Mouse (Mus musculus) ES-E14 (cell line): Measurements from ENCODE around the gene Ggt1. TPM values are rescaled to one million over a fixed set of nuclear protein-coding genes. Genes with fewer than 3 reads are reported as not detected.

ENCODE experiments used
- DNase-seq: peaks from one replicate; pipeline ENCODE4 v3.0.0-alpha.2; 2013; ENCODE audit warnings: low read depth, low spot score
- H3K27ac ChIP-seq: 2 replicates; pipeline ENCODE4 v1.5.1; 2012; ENCODE audit warnings: low read depth, mild to moderate bottlenecking, low read length, moderate library complexity, mixed read lengths; ENCODE audit not compliant: poor library complexity, insufficient read depth, severe bottlenecking
- H3K36me3 ChIP-seq: 2 replicates; pipeline ENCODE4 v1.6.1; 2012; ENCODE audit warnings: mild to moderate bottlenecking, low read length, moderate library complexity, mixed read lengths; ENCODE audit not compliant: control insufficient read depth, poor library complexity, insufficient read depth, severe bottlenecking
- H3K4me1 ChIP-seq, 2 experiments: fragments of 150-350 bp in 1 of 2; sonication (generic) in 1 of 2; 2 replicates each; pipeline ENCODE4 v1.6.1; 2012; ENCODE audit warnings: low read length in 2 of 2, mild to moderate bottlenecking in 1 of 2, mixed read lengths in 1 of 2; ENCODE audit not compliant: control insufficient read depth in 2 of 2, insufficient read depth in 2 of 2, poor library complexity in 1 of 2
- H3K4me3 ChIP-seq, 2 experiments: fragments of 150-350 bp in 1 of 2; sonication (generic) in 1 of 2; 2 replicates each; pipeline ENCODE4 v1.5.1; 2012; ENCODE audit warnings: low read length in 2 of 2, low read depth in 1 of 2, mild to moderate bottlenecking in 1 of 2, mixed read lengths in 1 of 2; ENCODE audit not compliant: insufficient read depth in 1 of 2, poor library complexity in 1 of 2, severe bottlenecking in 1 of 2
- H3K9ac ChIP-seq: 2 replicates; pipeline ENCODE4 v1.6.1; 2012; ENCODE audit warnings: low read depth, mild to moderate bottlenecking, low read length, mixed read lengths; ENCODE audit not compliant: poor library complexity, insufficient read depth, severe bottlenecking
- H3K9me3 ChIP-seq: fragments of 150-350 bp; sonication (generic); 2 replicates; pipeline ENCODE4 v1.6.1; 2012; ENCODE audit warnings: low read depth, mild to moderate bottlenecking, low read length; ENCODE audit not compliant: control insufficient read depth, insufficient read depth
- CHD2 ChIP-seq: IDR thresholded peaks from 2 replicates; pipeline ENCODE4 v1.6.1; 2014; ENCODE audit warnings: mild to moderate bottlenecking, low read depth, low read length, inconsistent platforms
- HCFC1 ChIP-seq: IDR thresholded peaks from 2 replicates; pipeline ENCODE4 v1.6.1; 2012; ENCODE audit warnings: low read length, inconsistent platforms, borderline replicate concordance; ENCODE audit not compliant: insufficient read depth
- MAFK ChIP-seq: IDR thresholded peaks from 2 replicates; pipeline ENCODE4 v1.6.1; 2014; ENCODE audit warnings: mild to moderate bottlenecking, low read depth, low read length, inconsistent platforms; ENCODE audit not compliant: insufficient read depth
- ZC3H11A ChIP-seq: IDR thresholded peaks from 2 replicates; pipeline ENCODE4 v1.6.1; 2012; ENCODE audit warnings: low read depth, mild to moderate bottlenecking, inconsistent platforms, low read length, borderline replicate concordance
- ZNF384 ChIP-seq: IDR thresholded peaks from 2 replicates; pipeline ENCODE4 v1.6.1; 2012; ENCODE audit warnings: low read depth, low read length, inconsistent platforms
- in situ Hi-C, 2 experiments: fragments of 600-800 bp; cut with MboI; formaldehyde crosslinking; loops; one replicate each; pipeline ENCODE4 v1.15.1; 2025; ENCODE audit warnings: low sequenced_read_pairs in 2 of 2, inconsistent platforms in 1 of 2; ENCODE audit not compliant: unreplicated experiment in 2 of 2
- total RNA-seq: library from RNA; depleted of rRNA; stranded (reverse); fragments of 300-350 nt; gene quantifications from 2 replicates; pipeline ENCODE4 v1.2.3, GENCODE M21; 2012

The Ggt1 gene
- total RNA-seq, 1 experiment, result 23.6 TPM

DNA sequence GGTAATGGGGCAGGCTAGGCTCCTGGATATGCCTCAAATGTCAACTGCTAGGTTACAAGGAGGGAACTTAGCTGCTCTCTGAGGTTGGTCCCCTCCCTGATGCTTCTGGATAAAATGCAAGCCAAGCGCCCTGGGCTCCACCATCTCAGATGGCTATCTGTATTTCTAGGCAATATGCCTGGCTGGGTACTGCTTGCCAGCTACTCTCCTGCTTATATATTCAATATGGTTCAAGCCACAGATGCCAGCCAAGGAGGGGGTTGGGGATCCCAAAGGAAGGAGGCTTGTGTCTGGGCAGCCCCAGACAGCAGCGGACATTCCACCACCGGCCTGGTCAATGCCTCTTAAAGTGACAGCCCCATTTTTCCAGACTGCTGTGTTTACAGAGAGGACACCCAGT, 2.9 kb upstream of the Ggt1 start:
- H3K4me3 ChIP-seq, result no peak overlapping the region
- DNase-seq, result no peak
- TF ChIP-seq CHD2 (no peak), ZC3H11A (no peak), ZNF384 (no peak), HCFC1 (no peak), MAFK (no peak)

GRCm38 (mm10) chr10:75559041-75559675, 2.2 kb upstream of the Ggt1 start:
- Histone ChIP-seq H3K4me3 (peak overlapping the region in 1 of 2 experiments; percentile 55; a peak in 1 of 4 replicates), H3K4me1 (peaks cover 13 to 16% of the 10 kb centered on the region in 2 experiments; a peak in 2 of 4 replicates), H3K9ac (0 out of 2 replicates have a peak overlapping the region, but pooled peaks have one; percentile 72), H3K36me3 (no peaks in the 10 kb centered on the region), H3K9me3 (no peaks in the 10 kb centered on the region), H3K27ac (no peak overlapping the region)
- no peak for DNase-seq
- TF ChIP-seq CHD2 (no peak), HCFC1 (no peak), MAFK (no peak), ZC3H11A (no peak), ZNF384 (no peak)
- in situ Hi-C loops, result no loop called here

More for the DNA sequence above, 2.9 kb upstream of the Ggt1 start:
- H3K4me1 ChIP-seq, result peaks cover 10 to 15% of the 10 kb centered on the region in 2 experiments; a peak in 2 of 4 replicates
- in situ Hi-C loops, result no loop called here
- H3K9me3 ChIP-seq, result no peaks in the 10 kb centered on the region
- no peaks in the 10 kb centered on the region for H3K36me3 ChIP-seq
- H3K9ac ChIP-seq, result no peak overlapping the region
- H3K27ac ChIP-seq, result no peak overlapping the region

DNA sequence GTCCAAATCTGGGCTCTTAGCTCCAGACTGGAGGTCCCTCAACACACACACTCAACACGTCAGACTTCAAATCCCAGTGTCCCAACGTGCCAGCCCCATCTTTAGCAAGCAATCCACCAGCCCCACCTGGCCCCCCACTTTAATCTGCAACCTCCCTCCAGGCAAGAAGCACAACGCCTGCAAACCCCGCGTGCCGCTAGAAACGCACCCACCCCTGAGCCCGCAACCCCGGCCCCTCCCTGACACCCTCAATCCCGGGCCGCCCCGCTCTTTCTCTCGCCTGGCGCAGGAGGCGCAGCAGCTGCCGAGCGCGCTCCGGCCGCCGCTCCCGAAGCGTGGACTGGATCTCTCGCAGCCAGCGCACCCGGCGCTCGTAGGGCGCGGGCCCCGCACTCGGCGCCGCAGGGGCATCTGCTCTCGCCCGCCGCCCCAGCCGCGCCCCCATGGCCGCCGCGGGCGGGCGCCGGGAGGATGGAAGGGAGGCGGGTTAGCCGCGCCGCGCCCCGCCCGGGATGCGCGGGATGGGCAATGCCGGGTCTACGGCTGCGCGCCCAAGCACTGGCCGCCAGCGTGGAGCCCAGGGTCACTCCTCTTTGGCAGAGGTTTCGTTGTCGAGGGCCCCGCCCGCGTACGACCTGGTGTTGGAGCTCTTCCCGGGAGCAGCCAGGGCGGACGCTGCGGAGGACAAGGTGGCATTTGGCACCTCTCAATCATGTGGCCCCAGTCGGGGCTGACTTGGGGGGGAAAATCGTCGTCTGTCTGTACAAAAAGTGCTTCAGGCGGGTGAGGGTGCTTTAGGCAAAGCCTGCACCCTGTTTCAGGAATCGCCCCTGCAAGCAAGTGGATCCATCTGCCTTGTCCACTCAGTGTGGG, 1.5 kb upstream of the Ggt1 start, which contains the start of gene Lrrc75b:
Gene Lrrc75b (minus strand): TSS at position 655 of the 873 bp plus-strand sequence.
- H3K4me3 ChIP-seq, result peak within 1 kb of the TSS; percentile 63 to 74
- in situ Hi-C loops, result no loop called here
- peaks cover 13 to 21% of the 10 kb centered on the region in 2 experiments; a peak in 2 of 4 replicates for H3K4me1 ChIP-seq
- H3K9me3 ChIP-seq, result no peaks in the 10 kb centered on the region
- peak within 1 kb of the TSS; percentile 72 for H3K9ac ChIP-seq
- no peak within 1 kb of the TSS for H3K27ac ChIP-seq
- no peak for DNase-seq
- H3K36me3 ChIP-seq, result no peaks in the 10 kb centered on the region
- TF ChIP-seq ZNF384, result no peak
- no peak for TF ChIP-seq HCFC1
- no peak for TF ChIP-seq MAFK
- TF ChIP-seq CHD2, result no peak
- no peak for TF ChIP-seq ZC3H11A

DNA sequence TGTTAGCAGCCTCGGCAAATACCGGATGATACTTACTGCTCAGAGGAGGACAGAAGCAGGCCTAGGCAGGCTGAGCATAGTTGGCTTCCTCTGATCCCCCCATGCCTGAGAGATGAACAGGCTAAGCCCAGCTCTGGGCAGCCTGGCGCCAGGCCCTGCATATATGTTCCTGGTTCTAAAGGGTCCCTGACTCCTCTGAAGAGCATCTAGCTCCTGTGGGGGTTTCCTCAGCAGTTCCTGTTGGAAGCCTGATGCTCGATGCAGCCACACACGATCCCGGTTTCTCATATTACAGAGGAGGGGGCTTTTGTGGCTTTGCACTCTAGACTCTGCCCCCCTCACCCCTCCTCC, 880 bp upstream of the Ggt1 start:
- Histone ChIP-seq H3K9ac (0 out of 2 replicates have a peak overlapping the region, but pooled peaks have one; percentile 72), H3K36me3 (no peaks in the 10 kb centered on the region), H3K4me3 (peak overlapping the region; percentile 63 to 74; a peak in 2 of 4 replicates), H3K27ac (no peak overlapping the region), H3K4me1 (peaks cover 13 to 25% of the 10 kb centered on the region in 2 experiments; a peak in 3 of 4 replicates), H3K9me3 (no peaks in the 10 kb centered on the region)
- DNase-seq, result no peak
- TF ChIP-seq ZNF384 (no peak), HCFC1 (no peak), MAFK (no peak), CHD2 (no peak), ZC3H11A (no peak)
- in situ Hi-C loops, result no loop called here
